Mouse (Mus musculus) macrophage (primary cell): ENCODE data around the gene Gm16253. TPM values are rescaled to one million over a fixed set of nuclear protein-coding genes. Genes with fewer than 3 reads are reported as not detected.

Experiments used
- H3K27ac ChIP-seq: fragments of 350-480 bp; formaldehyde crosslinking; 2 replicates; pipeline ENCODE4 v1.9.0; 2021
- H3K36me3 ChIP-seq: fragments of 350-480 bp; formaldehyde crosslinking; 2 replicates; pipeline ENCODE4 v1.9.0; 2021; ENCODE audit errors: inconsistent target
- H3K4me3 ChIP-seq: fragments of 350-480 bp; formaldehyde crosslinking; 2 replicates; pipeline ENCODE4 v1.9.0; 2021; ENCODE audit errors: inconsistent target
- H3K79me2 ChIP-seq: fragments of 350-480 bp; formaldehyde crosslinking; 2 replicates; pipeline ENCODE4 v1.9.0; 2021; ENCODE audit errors: inconsistent target
- whole genome bisulfite sequencing: methylation state at CpG from one replicate; pipeline ENCODE4 v1.1.7; 2026; ENCODE audit warnings: inconsistent platforms; ENCODE audit not compliant: missing documents; 5-methylcytosine and 5-hydroxymethylcytosine counted together
- polyA plus RNA-seq: library from polyadenylated mRNA; stranded (reverse); fragments of 250-400 nt; gene quantifications from 3 replicates; pipeline ENCODE4 v1.2.4, GENCODE M21; 2018; ENCODE audit warnings: inconsistent platforms

Gene Gm16253
- polyA plus RNA-seq, 1 experiment from 2014 or later, result not detected

DNA sequence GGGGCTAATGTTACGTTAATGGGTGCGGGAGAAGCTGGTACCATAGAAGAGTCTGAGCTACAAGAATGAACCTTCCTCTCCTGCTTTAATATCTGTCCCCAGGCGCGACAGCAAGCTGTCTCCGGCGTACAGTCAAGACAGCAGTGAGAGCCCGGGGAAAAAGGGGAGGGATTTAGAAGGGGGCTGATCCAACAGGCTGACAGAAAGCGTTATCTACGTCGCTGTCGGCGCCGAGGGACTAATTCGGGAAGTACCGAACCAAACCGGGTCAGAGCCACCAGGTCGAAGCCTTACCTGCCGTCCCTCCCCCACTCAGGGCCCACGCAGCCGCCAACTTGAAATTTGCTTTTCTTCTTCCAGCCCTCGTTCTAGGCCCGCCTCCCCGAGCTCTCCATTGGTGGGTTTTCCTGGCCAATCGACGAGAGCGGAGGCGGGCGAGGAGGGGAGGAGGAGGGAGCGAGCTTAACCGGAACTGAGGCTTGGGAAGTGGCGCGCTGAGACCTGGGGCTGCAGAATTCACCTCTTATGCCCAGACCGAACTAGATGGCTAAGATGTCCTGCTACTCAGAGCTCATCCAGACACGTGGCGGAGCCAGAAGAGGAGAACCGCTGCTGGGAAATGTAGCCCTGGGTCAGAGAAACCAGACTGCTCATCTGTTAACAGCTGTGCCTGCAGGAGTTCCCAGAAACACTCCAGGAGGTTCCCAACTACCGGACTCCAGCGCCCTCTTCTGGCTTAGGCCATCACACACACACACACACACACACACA is 17.2 kb downstream of the Gm16253 start, which contains the start of gene Polr3gl:
Gene Polr3gl (minus strand): TSS at position 392 of the 771 bp plus-strand sequence.
- H3K4me3 ChIP-seq, result peak within 1 kb of the TSS; percentile 78
- H3K27ac ChIP-seq, result peak within 1 kb of the TSS; percentile 77
- H3K36me3 ChIP-seq, result no peaks in the 10 kb centered on the region
- H3K79me2 ChIP-seq, result peaks cover 16% of the 10 kb centered on the region; the same call in 1 of the 2 replicates
- under 1% methylated on average over 35 of the region's 38 CpGs for WGBS

DNA sequence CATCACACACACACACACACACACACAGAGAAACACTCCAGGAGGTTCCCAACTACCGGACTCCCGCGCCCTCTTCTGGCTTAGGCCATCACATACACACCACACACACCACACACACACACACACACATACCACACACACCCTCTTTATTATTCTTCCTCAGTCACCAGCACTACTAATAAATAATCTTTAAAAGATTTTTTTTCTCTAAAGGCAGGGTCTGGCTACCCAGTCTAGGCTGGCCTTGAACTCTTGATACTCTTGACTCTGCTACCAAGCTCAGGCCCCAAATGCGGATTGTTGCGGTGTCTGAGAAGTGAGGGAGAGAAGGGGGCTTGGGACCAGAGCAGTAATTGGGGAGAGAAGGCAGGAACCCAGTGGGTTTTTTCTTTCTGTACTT is 18.1 kb downstream of the Gm16253 start:
- peak overlapping the region; percentile 32 for H3K27ac ChIP-seq
- no peaks in the 10 kb centered on the region for H3K36me3 ChIP-seq
- peaks cover 16% of the 10 kb centered on the region; the same call in 1 of the 2 replicates for H3K79me2 ChIP-seq
- 88% methylated on average over 2 of the region's 5 CpGs for WGBS
- H3K4me3 ChIP-seq, result no peak overlapping the region

DNA sequence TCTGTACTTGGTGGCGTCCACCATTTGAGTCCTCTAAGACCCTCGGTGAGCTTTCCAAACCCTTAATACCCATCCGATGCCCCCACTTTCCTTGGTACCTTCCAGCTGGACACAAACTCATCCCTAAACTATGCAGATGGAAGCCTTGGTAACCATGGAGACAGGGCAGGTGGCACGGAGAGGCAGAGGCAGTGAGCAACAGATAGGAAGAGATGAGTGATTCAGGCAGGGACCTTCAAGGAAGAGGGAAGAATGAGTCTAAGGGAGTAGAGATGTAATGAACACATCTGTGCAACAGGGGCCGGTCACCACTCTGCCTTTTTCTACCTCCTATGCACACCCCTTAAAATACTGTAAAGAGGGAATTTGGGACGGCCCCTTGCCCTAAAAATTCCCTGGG is 18.9 kb downstream of the Gm16253 start:
- Histone ChIP-seq H3K4me3 (no peak overlapping the region), H3K79me2 (peaks cover 16% of the 10 kb centered on the region; the same call in 1 of the 2 replicates), H3K27ac (no peak overlapping the region), H3K36me3 (no peaks in the 10 kb centered on the region)
- WGBS, result 38% methylated on average over 5 of the region's 6 CpGs

DNA sequence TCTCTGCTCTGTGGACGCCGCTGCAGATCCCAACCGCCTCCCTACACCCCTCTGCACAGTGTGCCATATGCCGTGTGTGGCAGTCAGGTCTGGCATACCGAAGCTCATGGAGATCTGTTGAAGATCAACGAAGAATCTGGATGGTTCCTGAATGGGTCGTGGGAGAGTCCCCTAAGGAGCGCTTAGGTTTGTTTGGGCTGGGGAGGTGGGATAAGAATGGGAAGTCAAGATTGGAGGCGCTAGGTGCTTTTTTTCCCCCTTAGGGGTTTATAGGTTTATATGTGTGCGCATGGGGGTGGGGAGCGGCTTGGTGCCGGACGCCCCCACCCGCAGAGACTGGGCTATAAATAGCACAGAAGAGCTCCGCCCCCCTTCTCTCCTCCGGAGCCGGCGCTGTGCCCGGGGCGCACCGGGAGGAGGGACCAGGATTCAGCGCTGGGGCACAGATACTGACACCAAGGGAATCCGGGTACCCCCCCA is 19.5 kb downstream of the Gm16253 start, which contains the start of gene Ankrd34a:
Gene Ankrd34a (plus strand): TSS at position 409 of the 480 bp plus-strand sequence.
- Histone ChIP-seq H3K4me3 (peak within 1 kb of the TSS; percentile 6; the same call in 1 of the 2 replicates), H3K27ac (no peak within 1 kb of the TSS), H3K36me3 (no peaks in the 10 kb centered on the region), H3K79me2 (peaks cover 16% of the 10 kb centered on the region; the same call in 1 of the 2 replicates)
- 11% methylated on average over 16 of the region's 23 CpGs for WGBS

DNA sequence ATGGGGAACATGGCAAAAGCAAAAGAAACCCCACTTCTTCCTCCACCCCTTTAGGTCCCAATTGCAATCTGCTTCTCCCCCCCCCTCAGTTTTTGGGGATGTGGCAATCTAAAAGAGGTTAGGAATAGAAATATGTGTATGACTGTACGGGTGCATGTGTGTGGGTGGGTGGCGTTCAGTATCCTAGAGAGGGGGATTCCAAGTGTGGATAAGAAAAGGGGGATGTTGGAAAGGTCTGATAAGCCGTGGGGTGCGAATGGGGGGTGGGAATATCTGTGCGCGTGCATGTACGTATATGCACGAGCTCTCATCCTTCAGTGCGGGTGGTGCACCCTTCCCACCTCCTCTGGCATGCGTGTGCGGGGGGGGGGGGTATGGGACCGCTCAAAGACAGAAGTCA is 20.1 kb downstream of the Gm16253 start:
- Histone ChIP-seq H3K79me2 (peaks cover 16% of the 10 kb centered on the region; the same call in 1 of the 2 replicates), H3K36me3 (no peaks in the 10 kb centered on the region), H3K4me3 (peak overlapping the region; percentile 6; the same call in 1 of the 2 replicates), H3K27ac (no peak overlapping the region)
- WGBS, result 10% methylated on average over 6 of the region's 12 CpGs

GRCm38 (mm10) chr3:96597435-96597891 is 20.7 kb downstream of the Gm16253 start:
- Histone ChIP-seq H3K36me3 (no peaks in the 10 kb centered on the region), H3K4me3 (peak overlapping the region; percentile 12; the same call in 1 of the 2 replicates), H3K27ac (no peak overlapping the region), H3K79me2 (peaks cover 10% of the 10 kb centered on the region; the same call in 1 of the 2 replicates)
- 3% methylated on average over 40 of the region's 40 CpGs for WGBS

- peaks cover under 1% of the 10 kb centered on the region; the same call in 1 of the 2 replicates for H3K79me2 ChIP-seq
- H3K36me3 ChIP-seq, result no peaks in the 10 kb centered on the region
- H3K4me3 ChIP-seq, result peak overlapping the region; percentile 12; the same call in 1 of the 2 replicates
- 20% methylated on average over 52 of the region's 54 CpGs for WGBS
- H3K27ac ChIP-seq, result no peak overlapping the region
Measured at GRCm38 (mm10) chr3:96598156-96599068, 21.6 kb downstream of the Gm16253 start.

DNA sequence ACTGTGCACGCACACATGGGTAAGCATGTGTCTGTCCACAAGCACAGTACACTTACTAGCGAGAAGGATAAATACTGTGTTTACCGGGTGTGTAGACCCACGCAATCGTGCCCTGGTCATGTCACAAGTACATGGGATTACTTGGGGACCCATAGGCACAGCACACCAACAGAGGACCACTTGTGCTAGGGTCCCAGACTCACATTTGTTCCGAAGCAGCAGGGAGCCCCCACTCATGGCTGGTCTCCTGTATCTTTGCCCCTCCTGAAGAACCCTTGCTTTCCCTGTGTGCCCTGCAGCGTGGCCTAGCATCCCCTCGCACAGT is 22.2 kb downstream of the Gm16253 start:
- Histone ChIP-seq H3K4me3 (no peak overlapping the region), H3K27ac (no peak overlapping the region), H3K79me2 (no peaks in the 10 kb centered on the region), H3K36me3 (no peaks in the 10 kb centered on the region)
- WGBS, result 97% methylated on average over 8 of the region's 8 CpGs

GRCm38 (mm10) chr3:96599411-96599810 is 22.6 kb downstream of the Gm16253 start:
- Histone ChIP-seq H3K79me2 (no peaks in the 10 kb centered on the region), H3K27ac (no peak overlapping the region), H3K36me3 (no peaks in the 10 kb centered on the region), H3K4me3 (no peak overlapping the region)
- WGBS, result 92% methylated on average over 3 of the region's 3 CpGs

- Histone ChIP-seq H3K79me2 (no peaks in the 10 kb centered on the region), H3K4me3 (peak within 1 kb of the TSS; percentile 30), H3K27ac (no peak within 1 kb of the TSS), H3K36me3 (no peaks in the 10 kb centered on the region)
- WGBS, result 2% methylated on average over 27 of the region's 27 CpGs
Measured at GRCm38 (mm10) chr3:96600639-96601250, 24.0 kb downstream of the Gm16253 start, which contains the start of gene Lix1l. TSS of gene Lix1l (plus strand) at chr3:96601149.

DNA sequence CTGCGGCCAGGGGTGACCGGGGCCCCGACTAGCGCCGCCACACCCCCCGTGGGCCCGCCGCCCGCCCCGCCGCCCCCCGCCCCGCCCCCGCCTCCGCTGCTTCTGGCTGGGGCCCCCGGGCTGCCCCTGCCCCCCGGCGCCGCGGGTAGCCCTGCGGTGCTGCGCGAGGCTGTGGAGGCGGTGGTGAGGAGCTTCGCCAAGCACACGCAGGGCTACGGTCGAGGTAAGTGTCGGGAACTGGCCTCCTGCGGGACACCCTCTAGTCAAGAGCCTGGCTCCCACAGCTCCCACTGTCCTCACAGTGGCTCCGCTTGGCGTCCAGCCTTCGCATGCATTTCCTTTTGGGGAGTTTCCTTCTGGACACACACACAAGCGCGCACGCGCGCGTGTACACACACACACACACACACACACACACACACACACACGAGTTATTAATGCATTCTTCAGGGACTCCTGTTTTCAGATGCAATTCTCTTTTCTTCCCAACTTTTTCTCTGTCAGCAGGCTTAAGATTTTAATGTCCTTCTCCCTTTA is 24.5 kb downstream of the Gm16253 start:
- 2% methylated on average over 18 of the region's 40 CpGs for WGBS
- no peak overlapping the region for H3K27ac ChIP-seq

DNA sequence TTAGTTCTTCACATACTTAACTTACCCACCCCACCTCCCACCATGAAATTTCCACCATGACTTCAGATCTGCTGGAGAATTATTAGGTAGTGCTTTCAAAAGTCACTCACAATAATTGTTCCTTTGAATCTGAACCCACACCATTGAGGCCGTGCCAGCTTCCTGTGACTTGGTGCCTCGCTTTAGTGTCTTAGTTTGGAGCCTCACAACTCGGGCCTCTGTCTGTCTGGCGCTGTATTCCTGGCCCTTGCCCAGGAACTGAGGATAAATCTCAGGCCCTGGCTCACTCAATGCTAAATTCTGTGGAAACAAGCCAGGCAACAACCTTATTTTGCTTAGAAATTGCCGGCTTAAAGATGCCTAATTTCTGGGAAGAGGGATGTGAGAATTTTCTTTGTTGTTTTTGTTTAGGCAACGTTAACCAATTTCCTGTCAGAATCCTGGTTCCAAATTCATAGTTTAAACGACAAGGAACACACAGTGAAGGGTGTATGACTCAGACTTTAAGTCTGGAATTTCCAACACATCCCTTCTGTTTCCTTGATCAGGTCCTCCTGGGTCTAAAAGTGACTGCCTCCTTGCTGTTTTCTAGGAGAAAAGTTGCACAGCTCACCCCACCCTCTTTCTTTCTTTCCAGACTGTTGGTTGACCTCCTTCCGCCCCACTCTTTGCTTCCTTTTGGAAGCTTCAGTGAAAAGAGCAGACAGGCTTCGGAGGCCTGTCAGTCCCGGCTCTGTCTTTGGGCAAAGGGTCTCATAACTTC is 25.3 kb downstream of the Gm16253 start:
- 78% methylated on average over 10 of the region's 10 CpGs for WGBS
- no peaks in the 10 kb centered on the region for H3K36me3 ChIP-seq
- H3K27ac ChIP-seq, result no peak overlapping the region
- no peaks in the 10 kb centered on the region for H3K79me2 ChIP-seq
- H3K4me3 ChIP-seq, result 0 out of 2 replicates have a peak overlapping the region, but pooled peaks have one; percentile 30

More for the DNA sequence above, 24.5 kb downstream of the Gm16253 start:
- peak overlapping the region; percentile 30 for H3K4me3 ChIP-seq
- H3K79me2 ChIP-seq, result no peaks in the 10 kb centered on the region
- H3K36me3 ChIP-seq, result no peaks in the 10 kb centered on the region

DNA sequence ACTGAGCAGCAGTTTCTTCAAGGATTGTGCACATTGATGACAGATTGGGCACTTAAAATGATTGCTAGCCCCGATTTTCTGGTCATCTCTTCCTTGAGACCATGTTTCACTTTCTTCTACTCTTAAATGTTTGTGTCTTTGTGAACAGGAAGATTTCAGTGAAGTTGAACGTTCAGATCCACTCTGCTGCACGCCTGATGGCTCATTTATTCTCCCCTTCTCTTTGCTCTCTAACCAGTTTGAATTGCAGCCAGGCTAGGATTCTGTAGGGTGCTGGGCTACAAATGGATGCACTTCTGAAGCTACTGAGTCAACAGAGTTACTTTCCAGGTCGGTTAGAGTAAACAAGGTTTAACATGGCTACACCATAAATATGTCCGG is 25.9 kb downstream of the Gm16253 start:
- WGBS, result 78% methylated on average over 5 of the region's 5 CpGs
- Histone ChIP-seq H3K4me3 (no peak overlapping the region), H3K79me2 (no peaks in the 10 kb centered on the region), H3K27ac (no peak overlapping the region), H3K36me3 (no peaks in the 10 kb centered on the region)
